Mouse (Mus musculus) testis, adult 2 months (tissue): Measurements from ENCODE around the gene Nppc.

Source experiments
- CTCF ChIP-seq: fragments of 200-500 bp; IDR thresholded peaks from 2 replicates; pipeline ENCODE4 v1.5.1; 2012; ENCODE audit warnings: low read depth, mild to moderate bottlenecking, inconsistent platforms, low read length, moderate library complexity; ENCODE audit not compliant: control insufficient read depth, insufficient read depth, insufficient replicate concordance
- POLR2A ChIP-seq: fragments of 200-500 bp; IDR thresholded peaks from 2 replicates; pipeline ENCODE4 v1.6.1; 2012; ENCODE audit warnings: low read depth, mild to moderate bottlenecking, inconsistent platforms, low read length, moderate library complexity; ENCODE audit not compliant: control insufficient read depth

- no peak for TF ChIP-seq POLR2A
- TF ChIP-seq CTCF = no peak
These were observed 4.0 kb upstream of the Nppc start for GRCm38 (mm10) chr1:86674385-86674784.
